Mouse (Mus musculus) intestine, embryonic 16.5 days (tissue): ENCODE results near the gene Kmt5c. TPM values are rescaled to one million over a fixed set of nuclear protein-coding genes. Genes with fewer than 3 reads are reported as not detected.
A peak's percentile ranks its signal among the peaks of the same experiment; 100 is the strongest.

ENCODE experiments used
- ATAC-seq: fragments of 200-750 bp; cut with Nextera tagmentation; 2 replicates; pipeline ENCODE4 v1.8.0; 2017; ENCODE audit warnings: moderate TSS enrichment, moderate library complexity
- H3K27ac ChIP-seq: fragments of 300-500 bp; sonication (generic); 2 replicates; pipeline ENCODE4 v1.5.1; 2014; ENCODE audit warnings: mild to moderate bottlenecking, low read length
- H3K27me3 ChIP-seq: fragments of 300-500 bp; sonication (generic); replicated peaks from 2 replicates; pipeline ENCODE4 v1.6.1; 2014; ENCODE audit warnings: low read length, control low read depth, mixed read lengths; ENCODE audit not compliant: control insufficient read depth, insufficient read depth
- H3K36me3 ChIP-seq: fragments of 300-500 bp; sonication (generic); 2 replicates; pipeline ENCODE4 v1.6.1; 2014; ENCODE audit warnings: low read length, control low read depth; ENCODE audit not compliant: control insufficient read depth, insufficient read depth
- H3K4me1 ChIP-seq: fragments of 300-500 bp; sonication (generic); 2 replicates; pipeline ENCODE4 v1.6.1; 2014; ENCODE audit warnings: low read length, control low read depth, mixed read lengths; ENCODE audit not compliant: control insufficient read depth, insufficient read depth
- H3K4me2 ChIP-seq: fragments of 300-500 bp; sonication (generic); 2 replicates; pipeline ENCODE4 v1.6.1; 2014; ENCODE audit warnings: low read depth, low read length, control low read depth
- H3K4me3 ChIP-seq: fragments of 300-500 bp; sonication (generic); 2 replicates; pipeline ENCODE4 v1.5.1; 2014; ENCODE audit warnings: mild to moderate bottlenecking, low read length
- H3K9ac ChIP-seq: fragments of 300-500 bp; sonication (generic); 2 replicates; pipeline ENCODE4 v1.6.1; 2014; ENCODE audit warnings: low read depth, low read length
- H3K9me3 ChIP-seq: fragments of 300-500 bp; sonication (generic); 2 replicates; pipeline ENCODE4 v1.6.1; 2016; ENCODE audit warnings: low read length, control low read depth; ENCODE audit not compliant: control insufficient read depth
- WGBS: fragments of 180-500 bp; shearing (Covaris S2); extraction: QIAGEN DNeasy Blood & Tissue Kit; methylation state at CpG from one replicate; pipeline ENCODE4 v1.1.7; 2014; 5-methylcytosine and 5-hydroxymethylcytosine counted together
- polyA plus RNA-seq: library from polyadenylated mRNA; unstranded; fragments of >200 nt; fragmentation: Nextera tagmentation; extraction: Ambion mirVana; gene quantifications from 2 replicates; pipeline ENCODE4 v1.2.1, GENCODE M21; 2015

The Kmt5c gene
- polyA plus RNA-seq, 1 experiment from 2014 or later = 76.0 TPM

GRCm38 (mm10) chr7:4741672-4742481 is 2.0 kb downstream of the Kmt5c start:
- no peaks in the 10 kb centered on the region for H3K27me3 ChIP-seq
- H3K27ac ChIP-seq = peak overlapping the region; percentile 89
- H3K36me3 ChIP-seq = peaks cover 20% of the 10 kb centered on the region
- H3K4me2 ChIP-seq = peak overlapping the region; percentile 68
- H3K9ac ChIP-seq = peak overlapping the region; percentile 84
- peak overlapping the region; percentile 80; the same call in 1 of the 2 replicates for H3K4me3 ChIP-seq
- ATAC-seq = no peak
- WGBS = 76% methylated on average over 21 of the region's 21 CpGs
- no peaks in the 10 kb centered on the region for H3K9me3 ChIP-seq
- H3K4me1 ChIP-seq = peaks cover 23% of the 10 kb centered on the region

GRCm38 (mm10) chr7:4742482-4742819 is 2.5 kb downstream of the Kmt5c start:
- Histone ChIP-seq H3K9me3 (no peaks in the 10 kb centered on the region), H3K27me3 (no peaks in the 10 kb centered on the region), H3K9ac (peak overlapping the region; percentile 84; the same call in 1 of the 2 replicates), H3K27ac (no peak overlapping the region), H3K36me3 (peaks cover 21% of the 10 kb centered on the region), H3K4me3 (no peak overlapping the region), H3K4me1 (peaks cover 23% of the 10 kb centered on the region), H3K4me2 (no peak overlapping the region)
- whole genome bisulfite sequencing = 82% methylated on average over 6 of the region's 6 CpGs
- ATAC-seq = no peak

- Histone ChIP-seq H3K4me1 (peaks cover 23% of the 10 kb centered on the region), H3K4me3 (no peak overlapping the region), H3K27me3 (no peaks in the 10 kb centered on the region), H3K27ac (no peak overlapping the region), H3K4me2 (no peak overlapping the region), H3K9me3 (no peaks in the 10 kb centered on the region), H3K36me3 (peaks cover 21% of the 10 kb centered on the region), H3K9ac (no peak overlapping the region; the same call in 1 of the 2 replicates)
- ATAC-seq = no peak
- 61% methylated on average over 2 of the region's 2 CpGs for WGBS
Measured at GRCm38 (mm10) chr7:4743354-4743753, 3.4 kb downstream of the Kmt5c start.

GRCm38 (mm10) chr7:4744886-4745285 is 5.0 kb downstream of the Kmt5c start:
- Histone ChIP-seq H3K27me3 (no peaks in the 10 kb centered on the region), H3K4me3 (no peak overlapping the region), H3K9me3 (no peaks in the 10 kb centered on the region), H3K4me2 (no peak overlapping the region), H3K27ac (no peak overlapping the region), H3K9ac (no peak overlapping the region), H3K36me3 (peaks cover 21% of the 10 kb centered on the region), H3K4me1 (peaks cover 18% of the 10 kb centered on the region)
- WGBS = 94% methylated on average over 6 of the region's 6 CpGs
- no peak for ATAC-seq

GRCm38 (mm10) chr7:4746326-4746980 is 6.5 kb downstream of the Kmt5c start:
- no peak for ATAC-seq
- H3K9ac ChIP-seq = no peak overlapping the region
- 89% methylated on average over 22 of the region's 22 CpGs for WGBS

GRCm38 (mm10) chr7:4747156-4747899 is 7.4 kb downstream of the Kmt5c start:
- ATAC-seq = no peak
- 69% methylated on average over 9 of the region's 9 CpGs for WGBS

More at GRCm38 (mm10) chr7:4746326-4746980, 6.5 kb downstream of the Kmt5c start:
- Histone ChIP-seq H3K4me2 (no peak overlapping the region), H3K27ac (no peak overlapping the region), H3K36me3 (peaks cover 21% of the 10 kb centered on the region), H3K4me3 (no peak overlapping the region), H3K9me3 (no peaks in the 10 kb centered on the region), H3K27me3 (no peaks in the 10 kb centered on the region), H3K4me1 (peaks cover 13% of the 10 kb centered on the region)

GRCm38 (mm10) chr7:4748321-4748720 is 8.4 kb downstream of the Kmt5c start:
- no peak overlapping the region for H3K9ac ChIP-seq
- 72% methylated on average over 4 of the region's 4 CpGs for WGBS
- peaks cover 21% of the 10 kb centered on the region for H3K36me3 ChIP-seq
- H3K4me3 ChIP-seq = no peak overlapping the region
- H3K27me3 ChIP-seq = no peaks in the 10 kb centered on the region
- no peak overlapping the region for H3K27ac ChIP-seq
- peaks cover 9% of the 10 kb centered on the region for H3K4me1 ChIP-seq
- H3K4me2 ChIP-seq = no peak overlapping the region
- H3K9me3 ChIP-seq = no peaks in the 10 kb centered on the region
- ATAC-seq = no peak

More at GRCm38 (mm10) chr7:4747156-4747899, 7.4 kb downstream of the Kmt5c start:
- no peaks in the 10 kb centered on the region for H3K27me3 ChIP-seq
- no peaks in the 10 kb centered on the region for H3K9me3 ChIP-seq
- H3K27ac ChIP-seq = no peak overlapping the region
- H3K4me2 ChIP-seq = no peak overlapping the region
- H3K4me1 ChIP-seq = peaks cover 12% of the 10 kb centered on the region
- no peak overlapping the region for H3K9ac ChIP-seq
- H3K36me3 ChIP-seq = peaks cover 21% of the 10 kb centered on the region
- no peak overlapping the region for H3K4me3 ChIP-seq

GRCm38 (mm10) chr7:4749169-4749568 is 9.3 kb downstream of the Kmt5c start:
- H3K9me3 ChIP-seq = no peaks in the 10 kb centered on the region
- H3K27me3 ChIP-seq = no peaks in the 10 kb centered on the region
- H3K36me3 ChIP-seq = peaks cover 19% of the 10 kb centered on the region
- peaks cover 9% of the 10 kb centered on the region for H3K4me1 ChIP-seq
- no peak overlapping the region for H3K9ac ChIP-seq
- no peak overlapping the region for H3K4me3 ChIP-seq
- no peak for ATAC-seq
- no peak overlapping the region for H3K27ac ChIP-seq
- H3K4me2 ChIP-seq = no peak overlapping the region
- WGBS = 81% methylated on average over 2 of the region's 2 CpGs
